Mouse (Mus musculus) right cerebral cortex, adult 18-20 months (tissue): Measurements from ENCODE around the gene Dlx6.

Experiments used
- DNase-seq: peaks from one replicate; pipeline ENCODE4 v3.0.0; 2022; ENCODE audit warnings: mixed read lengths

Dlx6 gene

GRCm38 (mm10) chr6:6863160-6863870, at the start of gene Dlx6:
Gene Dlx6 (plus strand): TSS chr6:6863334.
- DNase-seq = no peak

- peak; percentile 64 for DNase-seq
These were observed 46.3 kb upstream of the Dlx6 start for GRCm38 (mm10) chr6:6816821-6817220.

GRCm38 (mm10) chr6:6818036-6818788, 44.9 kb upstream of the Dlx6 start:
- DNase-seq = no peak

GRCm38 (mm10) chr6:6819134-6819533, 44.0 kb upstream of the Dlx6 start:
- no peak for DNase-seq

- DNase-seq = no peak
These were observed 37.8 kb upstream of the Dlx6 start for GRCm38 (mm10) chr6:6825313-6825712.

GRCm38 (mm10) chr6:6826861-6827260, 36.3 kb upstream of the Dlx6 start:
- DNase-seq = no peak

- DNase-seq = no peak
These were observed 32.7 kb upstream of the Dlx6 start for GRCm38 (mm10) chr6:6830446-6830845.

- DNase-seq = no peak
These were observed 29.8 kb upstream of the Dlx6 start for GRCm38 (mm10) chr6:6833301-6833700.

GRCm38 (mm10) chr6:6848541-6848940, 14.6 kb upstream of the Dlx6 start:
- no peak for DNase-seq

- DNase-seq = no peak
These were observed 13.4 kb upstream of the Dlx6 start for GRCm38 (mm10) chr6:6849744-6850143.

GRCm38 (mm10) chr6:6850324-6851060, 12.6 kb upstream of the Dlx6 start:
- no peak for DNase-seq

- DNase-seq = no peak
These were observed 12.0 kb upstream of the Dlx6 start for GRCm38 (mm10) chr6:6851166-6851565.

- no peak for DNase-seq
These were observed 10.2 kb upstream of the Dlx6 start for GRCm38 (mm10) chr6:6852944-6853343.

GRCm38 (mm10) chr6:6854176-6854575, 9.0 kb upstream of the Dlx6 start:
- DNase-seq = no peak

GRCm38 (mm10) chr6:6854902-6855745, 8.0 kb upstream of the Dlx6 start:
- DNase-seq = no peak

- DNase-seq = no peak
These were observed 7.4 kb upstream of the Dlx6 start for GRCm38 (mm10) chr6:6855746-6856185.

- no peak for DNase-seq
These were observed 6.8 kb upstream of the Dlx6 start for GRCm38 (mm10) chr6:6856316-6856715.

GRCm38 (mm10) chr6:6856881-6857280, 6.3 kb upstream of the Dlx6 start:
- DNase-seq = no peak

- DNase-seq = no peak
These were observed 5.4 kb upstream of the Dlx6 start for GRCm38 (mm10) chr6:6857766-6858165.

GRCm38 (mm10) chr6:6858571-6858970, 4.6 kb upstream of the Dlx6 start:
- no peak for DNase-seq

GRCm38 (mm10) chr6:6859111-6859949, 3.8 kb upstream of the Dlx6 start:
- no peak for DNase-seq

- DNase-seq = no peak
These were observed 3.2 kb upstream of the Dlx6 start for GRCm38 (mm10) chr6:6859950-6860410.
